Mouse (Mus musculus) limb, embryonic 13.5 days (tissue): ENCODE measurements around the gene Shc2. TPM values are rescaled to one million over a fixed set of nuclear protein-coding genes. Genes with fewer than 3 reads are reported as not detected.

ENCODE experiments used
- ATAC-seq: fragments of 200-750 bp; cut with Nextera tagmentation; 2 replicates; pipeline ENCODE4 v1.8.0; 2017; ENCODE audit warnings: low read depth, moderate number of reproducible peaks, moderate TSS enrichment; ENCODE audit not compliant: low FRiP score
- H3K27ac ChIP-seq: fragments of 300-500 bp; sonication (generic); 2 replicates; pipeline ENCODE4 v1.5.1; 2015; ENCODE audit warnings: inconsistent platforms, mild to moderate bottlenecking, moderate library complexity
- H3K27me3 ChIP-seq: fragments of 300-500 bp; sonication (generic); 2 replicates; pipeline ENCODE4 v1.6.1; 2015; ENCODE audit warnings: mild to moderate bottlenecking, inconsistent platforms
- H3K36me3 ChIP-seq: fragments of 300-500 bp; sonication (generic); 2 replicates; pipeline ENCODE4 v1.6.1; 2015; ENCODE audit warnings: inconsistent platforms, mild to moderate bottlenecking, moderate library complexity
- H3K4me1 ChIP-seq: fragments of 300-500 bp; sonication (generic); 2 replicates; pipeline ENCODE4 v1.6.1; 2015; ENCODE audit warnings: inconsistent platforms
- H3K4me2 ChIP-seq: fragments of 300-500 bp; sonication (generic); replicated peaks from 2 replicates; pipeline ENCODE4 v1.6.1; 2015; ENCODE audit warnings: inconsistent platforms, mild to moderate bottlenecking, moderate library complexity
- H3K4me3 ChIP-seq: fragments of 300-500 bp; sonication (generic); 2 replicates; pipeline ENCODE4 v1.5.1; 2015; ENCODE audit warnings: moderate library complexity, mild to moderate bottlenecking, inconsistent platforms
- H3K9ac ChIP-seq: fragments of 300-500 bp; sonication (generic); 2 replicates; pipeline ENCODE4 v1.6.1; 2015; ENCODE audit warnings: mild to moderate bottlenecking, inconsistent platforms
- H3K9me3 ChIP-seq: fragments of 300-500 bp; sonication (generic); 2 replicates; pipeline ENCODE4 v1.6.1; 2016; ENCODE audit warnings: inconsistent platforms
- WGBS: fragments of 180-500 bp; shearing (Covaris S2); methylation state at CpG from one replicate; pipeline ENCODE4 v1.1.7; 2015; 5-methylcytosine and 5-hydroxymethylcytosine counted together
- polyA plus RNA-seq: library from polyadenylated mRNA; unstranded; fragments of >200 nt; fragmentation: Nextera tagmentation; extraction: Ambion mirVana; gene quantifications from 2 replicates; pipeline ENCODE4 v1.2.1, GENCODE M21; 2015

Gene Shc2
- polyA plus RNA-seq, 1 experiment from 2014 or later: 11.9 TPM

DNA sequence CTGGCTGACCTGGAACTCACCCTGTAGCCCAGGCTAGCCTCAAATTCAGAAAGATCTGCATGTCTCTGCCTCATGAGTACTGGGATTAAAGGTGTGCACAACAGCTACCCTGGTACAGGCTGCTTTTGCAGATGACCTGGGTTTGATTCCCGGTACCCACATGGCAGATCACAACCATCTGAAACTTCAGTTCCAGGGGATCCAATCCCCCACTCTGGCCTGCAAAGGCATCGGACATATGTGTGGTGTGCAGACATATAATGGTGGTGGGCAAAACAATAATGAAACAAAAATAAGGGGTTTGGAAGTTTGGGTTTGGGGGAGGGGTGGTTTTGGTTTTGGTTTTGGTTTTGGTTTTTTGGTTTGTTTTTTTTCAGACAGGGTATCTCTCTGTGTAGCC, 66.4 kb downstream of the Shc2 start:
- no peaks in the 10 kb centered on the region for H3K9me3 ChIP-seq
- WGBS: 94% methylated on average over 2 of the region's 2 CpGs
- H3K27me3 ChIP-seq: no peaks in the 10 kb centered on the region
- H3K36me3 ChIP-seq: no peaks in the 10 kb centered on the region
- no peak overlapping the region for H3K9ac ChIP-seq
- no peak for ATAC-seq
- H3K4me2 ChIP-seq: no peak overlapping the region
- H3K4me1 ChIP-seq: no peaks in the 10 kb centered on the region
- no peak overlapping the region for H3K4me3 ChIP-seq
- no peak overlapping the region for H3K27ac ChIP-seq

DNA sequence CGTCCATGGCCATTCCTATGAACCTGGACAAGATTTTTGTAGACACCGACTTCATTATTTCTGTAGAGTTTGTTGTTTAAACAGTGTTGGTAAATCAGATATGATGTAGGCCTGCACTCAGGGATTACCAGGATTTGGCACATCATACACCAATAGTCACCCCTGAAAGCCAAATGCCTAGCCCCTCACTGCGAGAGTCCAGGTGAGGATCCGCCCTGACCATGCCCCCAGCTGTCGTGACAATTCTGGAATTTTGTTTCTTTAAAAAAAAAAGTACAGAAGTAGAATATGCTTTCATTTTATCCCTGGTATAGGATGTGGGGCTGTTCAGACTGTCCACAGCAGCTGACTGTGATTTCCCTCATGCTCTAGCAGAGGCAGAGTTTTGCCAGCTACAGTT, 67.8 kb downstream of the Shc2 start:
- ATAC-seq: no peak
- no peak overlapping the region for H3K27ac ChIP-seq
- peaks cover 2% of the 10 kb centered on the region; the same call in 1 of the 2 replicates for H3K9me3 ChIP-seq
- no peak overlapping the region for H3K9ac ChIP-seq
- H3K4me3 ChIP-seq: no peak overlapping the region
- H3K36me3 ChIP-seq: no peaks in the 10 kb centered on the region
- no peak overlapping the region for H3K4me2 ChIP-seq
- 87% methylated on average over 5 of the region's 5 CpGs for WGBS
- H3K27me3 ChIP-seq: no peaks in the 10 kb centered on the region
- H3K4me1 ChIP-seq: no peaks in the 10 kb centered on the region

Other genes with a start within 250 kb of the Shc2 start
- gene Vmn2r83, start 169.2 kb downstream of the Shc2 start, polyA plus RNA-seq: not detected in 2 replicates
- gene Plpp2, start 104.1 kb downstream of the Shc2 start, polyA plus RNA-seq: 22.6 and 23.2 TPM in 2 replicates
- gene Mier2, start 82.7 kb downstream of the Shc2 start, polyA plus RNA-seq: 70.1 and 74.5 TPM in 2 replicates
- gene Theg, start 50.6 kb downstream of the Shc2 start, polyA plus RNA-seq: not detected in 2 replicates
- gene C2cd4c, start 23.9 kb downstream of the Shc2 start, polyA plus RNA-seq: 0.03 and 0.05 TPM in 2 replicates
- gene Odf3l2, start 7.8 kb upstream of the Shc2 start, polyA plus RNA-seq: not detected in 2 replicates
- gene Madcam1, start 26.6 kb upstream of the Shc2 start, polyA plus RNA-seq: 7.0 and 8.2 TPM in 2 replicates
- 62.0 and 65.9 TPM in 2 replicates for gene Tpgs1, start 31.5 kb upstream of the Shc2 start, polyA plus RNA-seq
- 116 and 123 TPM in 2 replicates for gene Cdc34, start 44.3 kb upstream of the Shc2 start, polyA plus RNA-seq
- gene Gzmm, start 51.1 kb upstream of the Shc2 start, polyA plus RNA-seq: 0.83 and 0.92 TPM in 2 replicates
- 761 and 775 TPM in 2 replicates for gene Bsg, start 66.6 kb upstream of the Shc2 start, polyA plus RNA-seq
- not detected in 2 replicates for gene Hcn2, start 78.7 kb upstream of the Shc2 start, polyA plus RNA-seq
- gene Polrmt, start 108.7 kb upstream of the Shc2 start, polyA plus RNA-seq: 49.4 and 54.9 TPM in 2 replicates
- gene Fgf22, start 117.2 kb upstream of the Shc2 start, polyA plus RNA-seq: 0.34 and 0.47 TPM in 2 replicates
- 93.0 and 95.4 TPM in 2 replicates for gene Rnf126, start 129.0 kb upstream of the Shc2 start, polyA plus RNA-seq
- gene Fstl3, start 139.4 kb upstream of the Shc2 start, polyA plus RNA-seq: 7.0 and 7.8 TPM in 2 replicates
- gene Prss57, start 153.0 kb upstream of the Shc2 start, polyA plus RNA-seq: 0.11 TPM in 1 of 2 replicates, not detected in the other
- gene Palm, start 155.7 kb upstream of the Shc2 start, polyA plus RNA-seq: 101 TPM in 2 replicates
- 0.90 and 1.4 TPM in 2 replicates for gene Misp, start 183.1 kb upstream of the Shc2 start, polyA plus RNA-seq
- gene Ptbp1, start 216.5 kb upstream of the Shc2 start, polyA plus RNA-seq: 347 and 366 TPM in 2 replicates
- gene Prtn3, start 236.6 kb upstream of the Shc2 start, polyA plus RNA-seq: 11.1 and 11.3 TPM in 2 replicates
- 138 and 142 TPM in 2 replicates for gene Plppr3, start 236.7 kb upstream of the Shc2 start, polyA plus RNA-seq
- 0.29 and 0.86 TPM in 2 replicates for gene Elane, start 248.3 kb upstream of the Shc2 start, polyA plus RNA-seq